In the genomic region with DNA sequence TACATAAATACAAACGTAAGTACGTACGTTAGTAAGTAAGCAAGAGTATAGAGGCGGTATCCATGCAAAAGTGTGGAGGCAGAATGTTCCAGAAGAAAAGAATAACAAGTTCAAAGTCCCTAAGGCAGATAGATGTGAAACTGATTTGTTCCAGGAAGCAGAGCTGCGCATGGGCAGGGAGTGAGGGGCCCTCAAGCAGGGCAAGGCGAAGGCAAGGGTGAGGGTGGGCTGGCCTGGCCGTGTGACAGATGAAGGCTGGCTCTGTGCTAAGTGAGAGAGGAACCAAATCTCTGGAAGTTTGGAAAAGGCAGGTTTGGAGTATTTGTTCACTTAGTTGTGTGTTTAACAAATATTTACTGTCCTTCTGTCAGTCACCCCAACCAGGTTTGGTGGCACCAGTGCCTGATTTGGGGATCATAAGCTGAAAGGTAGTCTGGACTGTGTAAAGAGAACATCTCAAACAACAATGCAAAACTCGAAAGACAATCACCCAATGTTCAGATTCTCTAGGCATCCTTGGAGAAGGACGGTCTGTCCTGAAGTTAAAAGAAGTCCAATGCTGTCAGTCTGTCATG, we compare ENCODE assay signal across 23 mouse cellular contexts.
"Had no signal": no experiment of that assay in that cellular context is flagged by ENCODE, and none has a peak within 500 bp of the region (broad histone marks: within the 10 kb centered on the region; RNA-seq: fewer than 3 reads in every experiment).

No protein-coding gene starts in this region.

- H3K4me3 ChIP-seq: layer of hippocampus, adult 2 months; limb, embryonic 10.5 days; limb, embryonic 13.5 days; liver, embryonic 13.5 days; midbrain, embryonic 12.5 days; midbrain, embryonic 15.5 days; neural tube, embryonic 12.5 days; neural tube, embryonic 15.5 days; stomach, embryonic 15.5 days had no signal

- H3K27ac ChIP-seq: kidney, postnatal 0 days; layer of hippocampus, adult 2 months; limb, embryonic 10.5 days; limb, embryonic 13.5 days; liver, embryonic 13.5 days; macrophage; midbrain, embryonic 12.5 days; midbrain, embryonic 15.5 days; neural tube, embryonic 12.5 days; neural tube, embryonic 15.5 days; stomach, embryonic 15.5 days had no signal

- H3K4me1 ChIP-seq: limb, embryonic 13.5 days; midbrain, embryonic 12.5 days; midbrain, embryonic 15.5 days; neural tube, embryonic 12.5 days; neural tube, embryonic 15.5 days had no signal

- H3K36me3 ChIP-seq: limb, embryonic 10.5 days; limb, embryonic 13.5 days; liver, embryonic 13.5 days; midbrain, embryonic 12.5 days; midbrain, embryonic 15.5 days; neural tube, embryonic 12.5 days; neural tube, embryonic 15.5 days; stomach, embryonic 15.5 days had no signal

- DNase-seq: kidney, adult 2 months; kidney, postnatal 25 days; layer of hippocampus, adult 9-11 months; liver, embryonic 13.5 days; lung, adult 2 months; lung, postnatal 14 days; right cerebral cortex, adult 18-20 months; right cerebral cortex, postnatal 14 days; right cerebral cortex, postnatal 4 days; spleen, adult 18-20 months; thymus, adult 18-20 months; thymus, postnatal 14 days; thymus, postnatal 4 days had no signal

- ATAC-seq: midbrain, embryonic 15.5 days had no signal

- H3K27me3 ChIP-seq: limb, embryonic 13.5 days; liver, embryonic 13.5 days; midbrain, embryonic 12.5 days; midbrain, embryonic 15.5 days; neural tube, embryonic 12.5 days; neural tube, embryonic 15.5 days; stomach, embryonic 15.5 days had no signal

- H3K9ac ChIP-seq: limb, embryonic 13.5 days; liver, embryonic 13.5 days; midbrain, embryonic 12.5 days; midbrain, embryonic 15.5 days; neural tube, embryonic 12.5 days; neural tube, embryonic 15.5 days; stomach, embryonic 15.5 days had no signal

- H3K9me3 ChIP-seq: limb, embryonic 10.5 days; limb, embryonic 13.5 days; liver, embryonic 13.5 days; midbrain, embryonic 12.5 days; midbrain, embryonic 15.5 days; neural tube, embryonic 12.5 days; neural tube, embryonic 15.5 days; stomach, embryonic 15.5 days had no signal

- H3K4me2 ChIP-seq: limb, embryonic 13.5 days; liver, embryonic 13.5 days; midbrain, embryonic 12.5 days; midbrain, embryonic 15.5 days; neural tube, embryonic 12.5 days; neural tube, embryonic 15.5 days; stomach, embryonic 15.5 days had no signal
